Mouse (Mus musculus): ENCODE measurements around the gene Cavin2. TPM values are rescaled to one million over a fixed set of nuclear protein-coding genes. Genes with fewer than 3 reads are reported as not detected.

Cavin2 gene
- polyA plus RNA-seq (2015; fragmentation: Nextera tagmentation; extraction: Ambion mirVana) = 42.5 and 46.1 TPM in 2 replicates

GRCm38 (mm10) chr1:51288755-51289619 is at the start of gene Cavin2:
Gene Cavin2, plus strand, starts transcription at chr1:51289126.
- peak; percentile 40; the same call in 1 of the 2 replicates for TF ChIP-seq CTCF (IDR thresholded peaks at IDR 0.05; ENCODE audit: low read depth)
- TF ChIP-seq EP300 (optimal IDR thresholded peaks at IDR 0.05) = no peak
- WGBS = 11% methylated on average over 17 of the region's 17 CpGs
- peak; percentile 94 for ATAC-seq (ENCODE audit: low FRiP score, low TSS enrichment)
- peak within 1 kb of the TSS; percentile 54 for H3K4me3 ChIP-seq (ENCODE audit: low read depth, low read length)
- peak within 1 kb of the TSS; percentile 76 for H3K9ac ChIP-seq (ENCODE audit: low read length)
- H3K27me3 ChIP-seq (ENCODE audit: control insufficient read depth, insufficient read depth, low read length) = no peaks in the 10 kb centered on the region
- H3K9me3 ChIP-seq (ENCODE audit: control insufficient read depth, low read length) = no peaks in the 10 kb centered on the region
- no peaks in the 10 kb centered on the region for H3K36me3 ChIP-seq (ENCODE audit: control insufficient read depth, insufficient read depth, low read length)
- peak; percentile 72 for DNase-seq (ENCODE audit: low spot score)
- H3K4me2 ChIP-seq (replicated peaks; ENCODE audit: low read depth) = peak within 1 kb of the TSS; percentile 66
- no peaks in the 10 kb centered on the region for H3K4me1 ChIP-seq (replicated peaks; ENCODE audit: control insufficient read depth, insufficient read depth)
- H3K27ac ChIP-seq (replicated peaks) = peak within 1 kb of the TSS; percentile 95

- 69% methylated on average over 3 of the region's 3 CpGs for WGBS
- Histone ChIP-seq H3K36me3 (ENCODE audit: control insufficient read depth, insufficient read depth, low read length) (no peaks in the 10 kb centered on the region), H3K4me1 (replicated peaks; ENCODE audit: control insufficient read depth, insufficient read depth) (no peaks in the 10 kb centered on the region), H3K4me2 (replicated peaks; ENCODE audit: low read depth) (no peak overlapping the region), H3K27me3 (ENCODE audit: control insufficient read depth, insufficient read depth, low read length) (no peaks in the 10 kb centered on the region), H3K27ac (replicated peaks) (no peak overlapping the region), H3K9me3 (ENCODE audit: control insufficient read depth, low read length) (no peaks in the 10 kb centered on the region), H3K4me3 (ENCODE audit: low read depth, low read length) (no peak overlapping the region), H3K9ac (ENCODE audit: low read length) (no peak overlapping the region)
- TF ChIP-seq EP300 (optimal IDR thresholded peaks at IDR 0.05) (no peak), CTCF (IDR thresholded peaks at IDR 0.05; ENCODE audit: low read depth) (no peak)
- ATAC-seq (ENCODE audit: low FRiP score, low TSS enrichment) = no peak
- no peak for DNase-seq (ENCODE audit: low spot score)
These were observed 47.5 kb upstream of the Cavin2 start for GRCm38 (mm10) chr1:51241311-51241986.

GRCm38 (mm10) chr1:51243294-51243693 is 45.6 kb upstream of the Cavin2 start:
- H3K4me1 ChIP-seq (replicated peaks; ENCODE audit: control insufficient read depth, insufficient read depth) = no peaks in the 10 kb centered on the region
- no peak overlapping the region for H3K4me3 ChIP-seq (ENCODE audit: low read depth, low read length)
- H3K36me3 ChIP-seq (ENCODE audit: control insufficient read depth, insufficient read depth, low read length) = no peaks in the 10 kb centered on the region
- H3K4me2 ChIP-seq (replicated peaks; ENCODE audit: low read depth) = no peak overlapping the region
- H3K9me3 ChIP-seq (ENCODE audit: control insufficient read depth, low read length) = no peaks in the 10 kb centered on the region
- H3K27me3 ChIP-seq (ENCODE audit: control insufficient read depth, insufficient read depth, low read length) = no peaks in the 10 kb centered on the region
- H3K9ac ChIP-seq (ENCODE audit: low read length) = no peak overlapping the region
- no peak for TF ChIP-seq CTCF (IDR thresholded peaks at IDR 0.05; ENCODE audit: low read depth)
- TF ChIP-seq EP300 (optimal IDR thresholded peaks at IDR 0.05) = no peak
- 55% methylated on average over 3 of the region's 3 CpGs for WGBS
- peak; percentile 92 for ATAC-seq (ENCODE audit: low FRiP score, low TSS enrichment)
- DNase-seq (ENCODE audit: low spot score) = peak; percentile 36
- no peak overlapping the region for H3K27ac ChIP-seq (replicated peaks)

GRCm38 (mm10) chr1:51243869-51244268 is 45.1 kb upstream of the Cavin2 start:
- ATAC-seq (ENCODE audit: low FRiP score, low TSS enrichment) (no peak), DNase-seq (ENCODE audit: low spot score) (no peak)
- TF ChIP-seq EP300 (optimal IDR thresholded peaks at IDR 0.05) = no peak
- TF ChIP-seq CTCF (IDR thresholded peaks at IDR 0.05; ENCODE audit: low read depth) = no peak
- Histone ChIP-seq H3K27me3 (ENCODE audit: control insufficient read depth, insufficient read depth, low read length) (no peaks in the 10 kb centered on the region), H3K4me1 (replicated peaks; ENCODE audit: control insufficient read depth, insufficient read depth) (no peaks in the 10 kb centered on the region), H3K27ac (replicated peaks) (no peak overlapping the region), H3K9ac (ENCODE audit: low read length) (no peak overlapping the region), H3K4me2 (replicated peaks; ENCODE audit: low read depth) (no peak overlapping the region), H3K36me3 (ENCODE audit: control insufficient read depth, insufficient read depth, low read length) (no peaks in the 10 kb centered on the region), H3K4me3 (ENCODE audit: low read depth, low read length) (no peak overlapping the region), H3K9me3 (ENCODE audit: control insufficient read depth, low read length) (no peaks in the 10 kb centered on the region)
- WGBS = 46% methylated on average over 3 of the region's 3 CpGs

- no peak for DNase-seq (ENCODE audit: low spot score)
- H3K27me3 ChIP-seq (ENCODE audit: control insufficient read depth, insufficient read depth, low read length) = no peaks in the 10 kb centered on the region
- no peak for ATAC-seq (ENCODE audit: low FRiP score, low TSS enrichment)
- no peak overlapping the region for H3K4me2 ChIP-seq (replicated peaks; ENCODE audit: low read depth)
- 43% methylated on average over 3 of the region's 3 CpGs for WGBS
- H3K4me1 ChIP-seq (replicated peaks; ENCODE audit: control insufficient read depth, insufficient read depth) = no peaks in the 10 kb centered on the region
- H3K4me3 ChIP-seq (ENCODE audit: low read depth, low read length) = no peak overlapping the region
- no peak for TF ChIP-seq EP300 (optimal IDR thresholded peaks at IDR 0.05)
- no peak for TF ChIP-seq CTCF (IDR thresholded peaks at IDR 0.05; ENCODE audit: low read depth)
- no peaks in the 10 kb centered on the region for H3K9me3 ChIP-seq (ENCODE audit: control insufficient read depth, low read length)
- H3K9ac ChIP-seq (ENCODE audit: low read length) = no peak overlapping the region
- H3K36me3 ChIP-seq (ENCODE audit: control insufficient read depth, insufficient read depth, low read length) = no peaks in the 10 kb centered on the region
- H3K27ac ChIP-seq (replicated peaks) = no peak overlapping the region
These were observed 43.5 kb upstream of the Cavin2 start for GRCm38 (mm10) chr1:51245381-51245780.

GRCm38 (mm10) chr1:51250302-51250701 is 38.6 kb upstream of the Cavin2 start:
- Histone ChIP-seq H3K27ac (replicated peaks) (no peak overlapping the region), H3K36me3 (ENCODE audit: control insufficient read depth, insufficient read depth, low read length) (no peaks in the 10 kb centered on the region), H3K4me1 (replicated peaks; ENCODE audit: control insufficient read depth, insufficient read depth) (no peaks in the 10 kb centered on the region), H3K27me3 (ENCODE audit: control insufficient read depth, insufficient read depth, low read length) (no peaks in the 10 kb centered on the region), H3K4me3 (ENCODE audit: low read depth, low read length) (no peak overlapping the region), H3K9ac (ENCODE audit: low read length) (no peak overlapping the region), H3K4me2 (replicated peaks; ENCODE audit: low read depth) (no peak overlapping the region), H3K9me3 (ENCODE audit: control insufficient read depth, low read length) (no peaks in the 10 kb centered on the region)
- no peak for DNase-seq (ENCODE audit: low spot score)
- ATAC-seq (ENCODE audit: low FRiP score, low TSS enrichment) = peak; percentile 97
- WGBS = 42% methylated on average over 5 of the region's 5 CpGs
- TF ChIP-seq CTCF (IDR thresholded peaks at IDR 0.05; ENCODE audit: low read depth) (no peak), EP300 (optimal IDR thresholded peaks at IDR 0.05) (no peak)
